Mouse (Mus musculus) midbrain, embryonic 12.5 days (tissue): ENCODE results near the gene Cers2. TPM values are rescaled to one million over a fixed set of nuclear protein-coding genes. Genes with fewer than 3 reads are reported as not detected.
"Not testable (repeated sequence)": the region's sequence is repeated elsewhere in the genome, so short reads cannot be mapped to it uniquely, and the experiment has no call there.

ENCODE experiments used
- ATAC-seq: fragments of 200-750 bp; cut with Nextera tagmentation; 2 replicates; pipeline ENCODE4 v1.8.0; 2017; ENCODE audit warnings: low read depth, moderate TSS enrichment, moderate library complexity; ENCODE audit not compliant: low FRiP score
- H3K27ac ChIP-seq: fragments of 300-500 bp; sonication (generic); replicated peaks from 2 replicates; pipeline ENCODE4 v1.5.1; 2016; ENCODE audit warnings: mild to moderate bottlenecking
- H3K27me3 ChIP-seq: fragments of 300-500 bp; sonication (generic); 2 replicates; pipeline ENCODE4 v1.6.1; 2016; ENCODE audit warnings: mild to moderate bottlenecking
- H3K36me3 ChIP-seq: fragments of 300-500 bp; sonication (generic); 2 replicates; pipeline ENCODE4 v1.6.1; 2016
- H3K4me1 ChIP-seq: fragments of 300-500 bp; sonication (generic); 2 replicates; pipeline ENCODE4 v1.6.1; 2016
- H3K4me2 ChIP-seq: fragments of 300-500 bp; sonication (generic); replicated peaks from 2 replicates; pipeline ENCODE4 v1.6.1; 2016; ENCODE audit warnings: mild to moderate bottlenecking, moderate library complexity
- H3K4me3 ChIP-seq: fragments of 300-500 bp; sonication (generic); 2 replicates; pipeline ENCODE4 v1.5.1; 2016; ENCODE audit warnings: mild to moderate bottlenecking
- H3K9ac ChIP-seq: fragments of 300-500 bp; sonication (generic); replicated peaks from 2 replicates; pipeline ENCODE4 v1.6.1; 2016; ENCODE audit warnings: mild to moderate bottlenecking, moderate library complexity
- H3K9me3 ChIP-seq: fragments of 300-500 bp; sonication (generic); 2 replicates; pipeline ENCODE4 v1.6.1; 2016; ENCODE audit warnings: mild to moderate bottlenecking
- WGBS: fragments of 180-500 bp; shearing (Covaris S2); methylation state at CpG from one replicate; pipeline ENCODE4 v1.1.7; 2016; 5-methylcytosine and 5-hydroxymethylcytosine counted together
- polyA plus RNA-seq: library from polyadenylated mRNA; unstranded; fragments of >200 nt; fragmentation: Nextera tagmentation; extraction: Ambion mirVana; gene quantifications from 2 replicates; pipeline ENCODE4 v1.2.1, GENCODE M21; 2016

Gene Cers2
- polyA plus RNA-seq, 1 experiment from 2014 or later = 109 TPM

DNA sequence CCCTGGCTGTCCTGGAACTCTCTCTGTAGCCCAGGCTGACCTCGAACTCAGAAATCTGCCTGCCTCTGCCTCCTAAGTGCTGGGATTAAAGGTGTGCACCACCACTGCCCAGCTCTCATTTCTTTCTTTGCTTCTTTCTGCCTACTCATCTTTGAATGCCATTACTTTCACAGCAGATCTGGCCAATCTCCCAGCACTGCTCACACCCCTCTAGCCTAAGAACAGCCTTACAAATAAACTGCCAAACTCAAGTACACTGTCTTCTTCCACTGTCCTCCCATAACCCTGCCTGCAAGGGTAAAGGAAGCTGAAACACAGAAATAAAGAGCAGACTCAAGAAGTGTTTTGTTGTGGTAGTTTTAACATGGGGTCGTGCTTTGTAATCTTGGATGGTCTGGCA is 43.2 kb downstream of the Cers2 start:
- Histone ChIP-seq H3K27me3 (no peaks in the 10 kb centered on the region), H3K9me3 (no peaks in the 10 kb centered on the region), H3K4me2 (no peak overlapping the region), H3K9ac (no peak overlapping the region), H3K4me3 (no peak overlapping the region), H3K36me3 (peaks cover 12% of the 10 kb centered on the region), H3K27ac (no peak overlapping the region), H3K4me1 (peaks cover 5% of the 10 kb centered on the region; the same call in 1 of the 2 replicates)
- WGBS = 91% methylated on average over 2 of the region's 2 CpGs
- ATAC-seq = no peak

DNA sequence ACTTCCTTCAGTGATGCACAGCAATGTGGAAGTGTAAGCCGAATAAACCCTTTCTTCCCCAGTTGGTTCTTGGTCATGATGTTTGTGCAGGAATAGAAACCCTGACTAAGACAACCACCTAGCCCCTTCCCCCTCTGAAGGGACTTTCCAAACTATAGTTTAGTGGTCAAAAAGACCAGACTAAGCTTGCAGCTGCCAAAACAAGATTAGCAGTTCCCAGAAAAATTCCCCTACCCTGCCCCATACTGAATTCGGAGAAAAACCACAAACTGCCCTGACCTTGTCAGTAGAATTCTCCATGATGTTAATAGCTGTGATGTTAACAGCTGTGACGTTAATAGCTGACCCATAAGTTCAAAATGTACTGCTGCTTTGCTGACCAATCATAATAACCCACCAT is 45.7 kb downstream of the Cers2 start:
- not testable (repeated sequence) for H3K27me3 ChIP-seq, H3K4me2 ChIP-seq, H3K4me3 ChIP-seq, ATAC-seq, H3K27ac ChIP-seq, H3K4me1 ChIP-seq, H3K9me3 ChIP-seq, H3K36me3 ChIP-seq, H3K9ac ChIP-seq
- WGBS = 85% methylated on average over 3 of the region's 3 CpGs

DNA sequence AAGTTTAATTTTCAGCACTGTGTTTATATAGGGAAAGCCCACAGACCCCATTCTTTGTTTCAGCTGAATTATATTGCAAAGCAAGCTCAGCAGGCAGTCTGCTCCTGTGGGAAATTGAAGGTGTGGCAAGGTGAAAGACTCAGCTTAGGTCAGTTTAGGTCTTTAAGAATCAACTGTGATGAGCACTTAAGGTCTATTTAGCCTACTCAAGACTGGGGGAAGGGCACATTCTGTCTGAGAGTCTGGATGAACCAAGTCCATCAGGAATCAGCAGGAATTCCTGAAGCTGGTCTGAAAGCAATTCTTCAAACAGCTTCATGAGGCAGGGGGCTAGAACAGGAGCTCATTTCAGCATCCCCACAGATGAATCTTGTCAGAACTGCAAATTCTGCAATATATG is 55.5 kb downstream of the Cers2 start:
- no peak for ATAC-seq
- Histone ChIP-seq H3K27me3 (no peaks in the 10 kb centered on the region), H3K36me3 (no peaks in the 10 kb centered on the region)

More for the DNA sequence above, 55.5 kb downstream of the Cers2 start:
- H3K4me3 ChIP-seq = no peak overlapping the region
- H3K9me3 ChIP-seq = no peaks in the 10 kb centered on the region
- no peaks in the 10 kb centered on the region for H3K4me1 ChIP-seq
- H3K9ac ChIP-seq = no peak overlapping the region
- no peak overlapping the region for H3K4me2 ChIP-seq
- no peak overlapping the region for H3K27ac ChIP-seq

Other genes starting within 250 kb of the Cers2 start
- gene Pip5k1a, start 207.9 kb upstream of the Cers2 start, polyA plus RNA-seq = 18.3 and 20.5 TPM in 2 replicates
- 250 and 251 TPM in 2 replicates for gene Vps72, start 203.8 kb upstream of the Cers2 start, polyA plus RNA-seq
- 0.84 and 0.89 TPM in 2 replicates for gene Tmod4, start 190.3 kb upstream of the Cers2 start, polyA plus RNA-seq
- gene Scnm1, start 180.8 kb upstream of the Cers2 start, polyA plus RNA-seq = 86.7 and 94.8 TPM in 2 replicates
- 22.5 and 24.4 TPM in 2 replicates for gene Lysmd1, start 180.7 kb upstream of the Cers2 start, polyA plus RNA-seq
- gene Tnfaip8l2, start 172.4 kb upstream of the Cers2 start, polyA plus RNA-seq = 2.5 and 3.3 TPM in 2 replicates
- gene Sema6c, start 154.3 kb upstream of the Cers2 start, polyA plus RNA-seq = 45.1 and 56.8 TPM in 2 replicates
- gene Gabpb2, start 96.9 kb upstream of the Cers2 start, polyA plus RNA-seq = 11.0 and 11.6 TPM in 2 replicates
- 91.0 and 93.9 TPM in 2 replicates for gene Cdc42se1, start 86.1 kb upstream of the Cers2 start, polyA plus RNA-seq
- 101 and 106 TPM in 2 replicates for gene Mllt11, start 82.6 kb upstream of the Cers2 start, polyA plus RNA-seq
- gene Gm128, start 73.2 kb upstream of the Cers2 start, polyA plus RNA-seq = 0.26 TPM in 1 of 2 replicates, not detected in the other
- gene Bnipl, start 63.6 kb upstream of the Cers2 start, polyA plus RNA-seq = 0.33 and 0.38 TPM in 2 replicates
- gene Mindy1, start 33.4 kb upstream of the Cers2 start, polyA plus RNA-seq = 46.6 and 47.6 TPM in 2 replicates
- gene Prune1, start 32.7 kb upstream of the Cers2 start, polyA plus RNA-seq = 33.1 and 35.7 TPM in 2 replicates
- 1.0 and 1.1 TPM in 2 replicates for gene Anxa9, start 7.6 kb upstream of the Cers2 start, polyA plus RNA-seq
- 60.2 and 62.3 TPM in 2 replicates for gene Setdb1, start 42.4 kb downstream of the Cers2 start, polyA plus RNA-seq
- gene 4930558C23Rik, start 88.0 kb downstream of the Cers2 start, polyA plus RNA-seq = not detected in 2 replicates
- gene Arnt, start 119.6 kb downstream of the Cers2 start, polyA plus RNA-seq = 32.9 and 33.2 TPM in 2 replicates
- 8.7 and 13.7 TPM in 2 replicates for gene Ctsk, start 184.5 kb downstream of the Cers2 start, polyA plus RNA-seq
- gene Ctss, start 212.0 kb downstream of the Cers2 start, polyA plus RNA-seq = 10.0 and 10.1 TPM in 2 replicates
- not detected in 2 replicates for gene Hormad1, start 244.9 kb downstream of the Cers2 start, polyA plus RNA-seq